Mouse (Mus musculus) c-Kit-positive CD71-positive TER-119-negative erythroid progenitor cells, embryonic 14.5 days (primary cell): ENCODE measurements around the gene Nol12.

ENCODE experiments used
- DNase-seq: peaks from one replicate; pipeline ENCODE4 v3.0.0-alpha.2; 2013; ENCODE audit warnings: low read depth

Nol12 gene

DNA sequence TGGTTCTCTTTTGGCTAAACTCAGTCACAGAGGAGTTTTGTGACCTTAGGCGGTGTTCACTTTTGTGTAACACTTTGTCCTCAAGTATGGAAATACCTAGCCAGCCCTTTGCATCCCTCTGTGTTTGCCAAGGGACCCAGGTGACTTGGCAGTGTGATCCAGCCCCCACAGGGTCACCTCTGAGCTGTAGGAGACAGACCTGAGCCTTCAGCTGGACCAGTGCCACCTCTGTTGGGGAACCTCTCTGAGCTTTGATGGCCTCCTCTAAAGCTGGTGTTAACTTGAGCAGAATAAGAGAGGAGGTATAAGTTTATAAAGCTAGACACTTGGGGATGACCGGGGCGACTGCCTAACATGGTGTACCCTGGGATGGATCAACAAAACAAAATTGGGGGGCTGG, 14.2 kb downstream of the Nol12 start:
- DNase-seq: no peak

DNA sequence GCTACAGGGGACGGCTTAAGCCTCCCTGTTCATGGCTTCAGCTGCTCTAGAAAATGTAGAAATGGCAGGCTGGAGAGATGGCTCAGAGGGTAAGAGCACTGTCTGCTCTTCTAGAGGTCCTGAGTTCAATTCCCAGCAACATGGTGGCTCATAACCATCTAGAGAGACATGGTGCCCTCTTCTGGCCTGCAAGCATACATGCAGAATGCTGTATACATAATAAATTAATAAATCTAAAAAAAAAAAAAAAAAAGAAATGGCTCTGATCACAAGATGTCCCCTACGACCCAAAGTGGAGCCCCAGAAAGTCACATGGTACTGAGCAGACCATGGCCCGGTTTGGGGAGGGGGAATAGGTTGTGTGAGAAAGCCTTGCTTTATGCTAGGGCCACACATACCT, 20.9 kb downstream of the Nol12 start:
- DNase-seq: no peak

DNA sequence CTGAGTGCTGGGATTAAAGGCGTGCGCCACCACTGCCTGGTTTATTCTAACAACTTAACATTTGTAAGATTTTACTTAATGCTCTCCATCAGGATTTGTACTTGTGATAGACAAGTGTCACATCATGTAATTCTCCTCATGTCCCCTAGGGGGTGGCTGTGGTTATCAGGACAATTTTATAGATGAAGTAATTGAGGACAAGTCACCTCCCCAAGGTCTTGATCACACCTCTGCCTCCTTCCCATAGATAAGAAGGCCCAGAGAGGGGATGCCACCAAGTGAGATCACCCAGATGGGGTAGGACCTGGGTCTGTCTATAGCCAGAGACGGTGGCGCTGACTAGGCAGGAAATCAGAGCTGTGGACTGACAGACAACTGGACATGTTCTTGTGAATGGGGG, 21.6 kb downstream of the Nol12 start:
- no peak for DNase-seq

DNA sequence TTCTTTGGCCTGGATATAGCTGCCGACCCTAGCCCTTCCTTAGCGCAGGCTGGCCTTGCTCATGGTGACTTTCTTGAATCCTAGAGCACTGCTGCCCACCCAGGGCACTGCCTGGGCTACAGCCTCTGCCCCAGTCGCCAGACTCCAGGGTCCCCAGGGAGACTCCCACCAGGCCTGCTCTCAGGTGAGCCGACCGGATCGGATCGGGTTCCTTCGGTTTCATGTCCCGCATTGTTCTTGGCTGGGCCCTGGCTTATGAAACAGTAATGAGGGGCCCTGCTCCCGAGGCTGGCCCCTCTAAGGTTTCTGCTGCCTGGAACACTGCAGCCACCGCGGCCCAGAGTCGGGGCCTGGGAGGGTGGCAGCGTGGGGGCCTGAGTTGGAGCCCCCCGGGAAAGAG, 22.3 kb downstream of the Nol12 start:
- DNase-seq: no peak

DNA sequence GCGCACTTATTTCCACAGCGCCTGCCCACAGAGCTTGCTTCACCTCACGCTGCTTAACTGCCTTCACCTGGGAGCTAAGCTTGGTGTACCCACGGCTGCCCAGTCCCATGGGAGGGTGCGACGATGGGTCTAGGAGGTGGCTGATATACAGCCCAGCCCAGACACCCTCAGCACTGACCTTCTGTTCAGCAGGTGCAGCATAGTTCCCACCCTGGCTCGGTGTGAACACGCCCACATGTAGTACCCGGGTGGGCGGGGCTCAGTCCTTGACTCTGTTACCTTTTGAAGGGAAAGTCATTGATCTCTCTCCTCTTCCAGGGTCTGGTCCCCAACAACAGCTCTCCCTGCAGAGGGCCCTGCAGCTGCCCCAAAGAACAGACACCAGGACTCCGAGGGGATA, 24.8 kb downstream of the Nol12 start:
- DNase-seq: no peak

DNA sequence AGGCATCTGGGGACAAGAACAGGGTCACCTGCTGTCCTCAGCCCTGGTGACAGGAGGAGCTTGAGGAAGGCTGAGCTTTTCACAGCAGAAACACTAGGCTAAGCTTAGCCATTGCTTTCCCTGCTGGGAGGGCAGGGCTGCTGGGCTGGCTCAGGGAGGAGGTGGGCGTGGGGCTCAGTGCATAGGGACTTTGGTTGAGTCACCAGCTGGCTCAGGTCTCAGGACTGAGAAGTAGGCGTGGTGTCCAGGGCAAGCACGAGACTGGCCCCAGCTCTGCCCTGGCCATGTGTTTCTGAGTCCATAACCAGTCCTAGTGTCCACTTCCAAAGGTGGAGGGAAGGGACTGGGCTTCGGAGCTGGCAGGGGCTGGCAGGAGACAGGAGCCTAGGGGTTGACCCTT, 25.4 kb downstream of the Nol12 start:
- DNase-seq: no peak

DNA sequence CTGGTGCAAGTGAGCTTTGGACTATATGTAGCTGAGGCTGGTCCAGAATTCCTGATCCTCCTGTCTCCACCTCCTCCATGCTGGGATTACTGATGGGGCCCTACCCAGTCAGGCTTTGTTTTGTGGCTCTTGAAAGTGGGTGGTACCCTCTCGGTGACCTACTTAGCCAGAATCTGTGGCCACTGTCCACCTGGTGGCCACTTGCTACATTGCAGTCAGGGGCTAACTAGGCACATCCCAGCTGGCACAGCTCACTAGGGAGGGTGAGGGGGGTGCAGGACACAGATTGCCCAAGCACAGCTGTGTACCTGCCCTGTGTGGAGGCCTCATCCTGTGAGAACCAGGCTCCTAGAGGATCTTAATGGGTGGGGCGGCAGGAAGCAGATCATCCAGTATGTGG, 28.2 kb downstream of the Nol12 start:
- no peak for DNase-seq

DNA sequence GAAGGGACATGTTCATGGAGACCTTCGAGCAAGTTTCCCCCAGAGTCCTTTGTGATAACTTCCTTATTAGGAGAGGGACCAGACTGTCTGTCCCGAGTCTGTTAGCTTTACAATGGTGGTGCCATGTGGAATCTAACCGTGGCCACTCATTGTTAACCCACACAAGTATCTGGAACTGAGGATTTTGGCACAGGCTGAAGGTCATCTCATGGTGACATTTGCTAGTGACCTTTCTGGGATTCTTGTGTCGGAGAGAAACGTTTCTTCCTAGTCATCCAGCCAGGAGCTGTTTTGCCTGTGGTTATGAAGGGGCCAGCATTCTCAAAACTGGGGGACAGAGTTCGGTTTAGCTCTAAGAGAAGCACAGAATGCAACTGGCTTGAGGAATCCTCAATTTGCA, 36.9 kb downstream of the Nol12 start:
- DNase-seq: no peak

DNA sequence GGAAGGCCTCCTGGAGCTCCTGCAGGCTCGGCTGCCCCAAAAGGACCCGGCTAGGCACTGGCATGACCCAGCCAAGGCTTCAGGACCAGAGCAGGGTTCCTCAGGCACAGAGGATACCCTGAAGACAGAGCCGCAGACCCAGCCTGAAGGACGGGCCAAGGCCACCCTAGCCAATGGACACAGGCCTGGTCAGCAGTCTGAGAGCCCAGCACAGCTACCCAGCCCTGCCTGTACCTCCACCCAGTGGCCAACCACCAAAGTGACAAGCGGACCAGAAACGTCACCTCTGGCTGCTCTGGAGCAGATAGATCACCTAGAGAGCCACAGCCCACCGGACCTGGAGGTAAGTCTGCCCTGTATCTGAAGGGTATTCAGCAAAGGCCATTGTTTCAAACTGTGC, 39.2 kb downstream of the Nol12 start:
- no peak for DNase-seq

DNA sequence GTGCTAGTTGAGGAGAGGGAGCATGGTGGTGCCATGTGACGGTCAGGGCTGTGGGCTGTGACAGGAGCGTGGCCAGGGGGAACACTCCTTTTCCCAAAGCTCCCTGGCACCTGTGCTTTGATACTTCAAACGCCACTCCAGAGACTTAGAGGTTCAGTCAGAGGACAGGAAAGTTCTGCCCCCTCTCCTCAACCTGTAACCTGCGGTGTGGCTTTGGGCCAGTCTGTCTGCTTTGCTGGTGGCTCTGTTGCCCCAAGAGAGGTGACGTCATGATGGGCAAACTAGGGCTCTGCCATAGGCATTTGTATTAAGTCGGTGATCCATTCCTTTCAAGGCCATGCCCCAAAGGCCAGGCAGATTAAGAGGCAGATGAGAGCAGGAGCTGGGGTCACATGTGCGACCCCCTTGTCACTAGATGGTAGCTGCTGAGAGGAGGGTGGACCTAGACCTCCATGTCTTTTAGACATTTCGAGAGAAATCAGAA, 43.0 kb downstream of the Nol12 start:
- no peak for DNase-seq

DNA sequence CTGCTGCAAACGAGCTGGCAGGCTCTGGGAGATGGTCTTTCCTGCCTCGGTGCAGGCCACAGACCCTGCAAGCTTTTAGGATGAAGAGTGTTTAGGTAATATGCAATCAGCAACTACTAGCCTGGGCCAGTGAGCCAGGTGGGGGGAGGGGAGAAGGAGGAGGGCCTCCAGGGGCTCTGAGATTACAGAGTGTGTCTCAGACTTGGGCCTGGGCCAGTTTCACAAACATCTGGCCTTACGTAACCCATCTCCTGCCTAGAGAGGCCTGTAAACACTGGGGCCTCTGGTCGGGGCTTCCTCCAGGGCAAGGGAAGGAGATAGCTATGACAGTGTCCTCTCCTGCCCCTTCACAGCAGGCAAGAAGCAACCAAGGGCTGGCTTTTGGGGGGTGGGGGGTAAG, 44.1 kb downstream of the Nol12 start:
- DNase-seq: no peak

DNA sequence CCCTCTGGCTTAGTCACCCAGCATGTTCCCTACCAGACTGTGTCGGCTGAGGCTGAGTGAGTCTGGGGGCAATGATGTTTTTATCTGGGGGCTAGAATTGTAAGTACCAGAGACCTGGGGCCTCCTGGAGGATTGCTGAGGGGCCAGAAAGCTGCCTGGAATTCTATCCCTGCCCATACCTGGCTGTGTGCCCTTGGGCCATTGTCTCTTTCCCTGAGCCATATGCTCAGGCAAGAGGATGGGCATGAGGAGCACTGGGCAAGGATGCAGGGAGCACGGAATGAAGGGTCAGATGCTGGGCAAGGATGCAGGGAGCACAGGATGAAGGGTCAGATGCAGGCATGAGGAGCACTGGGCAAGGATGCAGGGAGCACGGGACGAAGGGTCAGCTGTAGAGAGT, 45.4 kb downstream of the Nol12 start:
- no peak for DNase-seq

DNA sequence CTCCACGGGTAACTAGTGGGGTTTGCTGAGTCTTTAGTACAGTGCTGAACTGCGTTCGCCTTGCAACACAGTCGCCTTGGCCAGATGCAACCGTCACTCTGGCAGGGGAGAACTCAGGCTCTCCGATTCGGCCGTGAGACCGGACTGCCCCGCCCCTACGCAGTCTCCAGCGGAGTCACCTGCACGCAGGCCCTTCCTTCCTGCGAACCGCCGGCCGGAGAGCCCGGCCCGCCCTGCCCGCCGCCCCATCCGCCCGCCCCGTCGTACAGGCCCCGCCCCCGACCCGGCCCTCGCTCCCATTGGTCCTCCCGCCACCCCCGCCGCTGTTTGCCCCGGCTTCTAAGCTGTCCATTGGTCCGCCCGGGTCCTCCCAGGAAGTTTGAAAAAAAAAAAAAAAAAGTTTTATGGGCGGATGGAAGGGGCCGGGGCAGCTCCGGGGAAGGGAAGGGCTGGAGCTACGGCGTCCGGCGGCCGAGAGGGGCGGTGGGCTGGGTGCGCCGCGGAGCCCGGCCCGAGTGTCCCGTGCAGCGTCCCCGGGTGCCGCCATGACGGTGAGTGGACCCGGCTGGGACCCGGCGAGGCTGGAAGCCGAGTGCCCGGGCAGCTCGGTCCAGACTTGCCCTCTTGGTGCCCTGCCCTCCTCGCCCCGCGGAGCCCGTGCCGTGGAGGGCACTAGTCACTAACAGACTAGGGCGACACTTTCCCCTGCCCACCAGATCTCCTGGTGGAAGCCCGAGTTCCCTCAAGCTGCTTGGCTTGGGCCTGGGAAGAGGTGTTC, 48.1 kb downstream of the Nol12 start:
- DNase-seq: peak; percentile 82

DNA sequence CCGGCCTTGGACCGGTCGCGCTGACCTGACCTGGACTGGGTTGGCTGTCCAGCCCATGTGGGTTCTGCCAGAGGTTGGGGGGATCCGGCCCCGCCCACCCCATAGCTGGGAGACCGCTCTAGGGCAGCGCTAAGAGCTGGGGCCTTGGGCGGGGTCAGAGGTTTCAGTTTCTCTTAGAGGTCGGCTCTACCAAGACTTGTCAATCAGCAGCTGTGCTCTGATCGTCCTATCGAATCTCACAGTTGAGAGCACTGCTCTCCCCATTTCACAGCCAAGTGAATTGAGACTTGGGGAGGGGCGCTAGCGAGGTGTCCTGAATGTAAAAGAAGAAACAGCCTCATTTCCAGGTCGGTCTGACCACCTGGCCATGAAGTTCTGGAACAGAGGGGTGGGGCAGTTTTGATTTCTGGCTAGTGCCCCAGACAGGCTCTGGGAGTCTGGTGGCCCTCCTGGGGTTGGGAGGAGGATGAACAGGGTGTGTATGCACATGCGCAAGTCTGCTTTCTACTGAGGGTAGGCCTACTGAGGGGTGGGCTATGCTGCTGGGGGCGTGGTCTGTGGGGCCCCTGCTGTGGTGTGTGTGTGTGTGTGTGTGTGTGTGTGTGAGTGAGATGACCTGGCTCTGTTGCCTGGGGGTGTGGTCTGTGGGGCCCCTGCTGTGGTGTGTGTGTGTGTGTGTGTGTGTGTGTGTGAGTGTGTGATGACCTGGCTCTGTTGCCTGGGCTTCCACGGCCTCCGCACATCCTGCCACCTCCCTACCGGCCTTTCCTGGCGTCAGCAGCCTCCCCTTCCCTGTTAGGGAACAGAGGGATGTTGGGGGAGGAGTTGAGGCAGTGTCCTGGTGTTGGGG, 48.9 kb downstream of the Nol12 start:
- DNase-seq: peak; percentile 72

DNA sequence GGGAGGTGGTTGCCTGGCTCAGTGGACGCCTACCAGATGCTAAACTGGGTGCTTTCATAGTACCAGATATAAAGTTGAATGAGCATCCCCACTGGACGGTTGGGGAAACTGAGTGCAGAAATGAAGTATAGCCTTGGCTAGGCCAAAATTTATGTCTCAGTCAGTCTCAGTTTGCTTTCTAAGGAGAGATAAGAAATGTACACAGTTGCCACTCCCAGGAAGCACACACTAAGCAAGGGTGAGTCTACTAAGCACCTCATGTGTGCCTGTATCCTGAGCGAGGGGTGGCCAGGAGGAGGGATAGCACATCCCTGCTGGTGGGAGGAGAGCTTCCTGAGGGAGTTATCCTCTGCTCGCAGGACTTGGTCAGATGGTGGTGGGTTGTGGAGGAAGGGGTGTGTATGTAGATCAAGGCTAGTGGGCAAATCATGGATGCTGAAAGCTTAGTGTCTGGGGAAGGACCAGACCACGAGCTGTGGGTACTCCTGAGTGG, 49.6 kb downstream of the Nol12 start:
- no peak for DNase-seq

DNA sequence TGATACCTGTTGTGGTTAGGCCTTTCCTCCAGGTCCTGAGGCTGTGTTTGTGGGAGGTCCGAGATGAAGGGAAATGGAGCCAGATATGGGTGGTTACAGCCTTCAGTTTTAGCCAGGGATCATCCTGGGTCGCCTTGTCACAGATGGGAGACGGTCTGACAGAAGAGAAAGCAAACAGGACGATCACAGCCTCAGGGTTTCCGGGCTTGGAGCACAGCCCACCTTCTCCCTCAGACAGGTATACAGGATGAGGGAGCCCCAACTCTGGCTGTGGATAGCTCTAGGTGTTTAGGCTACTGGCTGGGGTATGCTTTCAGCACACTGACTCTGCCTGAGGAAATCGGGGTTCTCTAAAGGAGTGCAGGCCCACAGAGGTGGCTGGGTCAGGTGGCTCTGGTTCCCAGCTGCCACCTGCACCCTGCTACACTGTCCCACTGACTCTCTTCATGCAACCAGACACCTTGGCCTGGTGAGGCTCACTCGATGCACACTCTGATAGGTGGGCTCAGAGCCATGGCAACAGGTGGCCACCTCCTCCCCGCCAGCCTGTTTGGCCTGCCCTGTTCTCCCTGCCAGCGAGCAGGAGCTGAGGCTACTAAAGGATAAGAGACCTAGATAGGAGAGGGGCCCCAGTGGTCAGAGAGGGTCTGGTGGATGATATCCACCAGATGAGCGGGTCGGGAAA, 51.9 kb downstream of the Nol12 start:
- no peak for DNase-seq

DNA sequence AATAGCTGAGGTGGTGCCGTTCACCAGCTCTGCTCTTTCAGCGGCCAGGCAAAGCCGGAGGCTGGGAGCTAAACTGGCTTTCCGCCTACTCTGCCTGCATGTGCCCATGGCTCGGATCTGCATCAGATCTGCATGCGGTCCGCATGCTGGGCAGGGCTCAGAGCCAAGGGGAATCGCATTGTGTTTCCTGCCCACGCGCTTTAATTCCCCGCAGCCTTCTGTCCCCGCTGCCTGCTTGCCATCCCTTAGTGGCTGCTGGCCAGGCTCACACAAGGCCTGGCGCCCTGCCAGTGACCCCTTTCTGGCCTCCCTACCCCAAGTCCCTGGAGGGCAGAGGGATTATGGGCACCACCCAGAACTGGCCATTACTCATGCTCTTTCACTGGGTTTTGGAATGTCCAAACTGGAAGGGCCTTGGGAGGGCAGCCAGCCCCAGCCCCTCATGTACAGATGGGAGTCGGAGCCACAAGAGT, 53.8 kb downstream of the Nol12 start:
- no peak for DNase-seq

DNA sequence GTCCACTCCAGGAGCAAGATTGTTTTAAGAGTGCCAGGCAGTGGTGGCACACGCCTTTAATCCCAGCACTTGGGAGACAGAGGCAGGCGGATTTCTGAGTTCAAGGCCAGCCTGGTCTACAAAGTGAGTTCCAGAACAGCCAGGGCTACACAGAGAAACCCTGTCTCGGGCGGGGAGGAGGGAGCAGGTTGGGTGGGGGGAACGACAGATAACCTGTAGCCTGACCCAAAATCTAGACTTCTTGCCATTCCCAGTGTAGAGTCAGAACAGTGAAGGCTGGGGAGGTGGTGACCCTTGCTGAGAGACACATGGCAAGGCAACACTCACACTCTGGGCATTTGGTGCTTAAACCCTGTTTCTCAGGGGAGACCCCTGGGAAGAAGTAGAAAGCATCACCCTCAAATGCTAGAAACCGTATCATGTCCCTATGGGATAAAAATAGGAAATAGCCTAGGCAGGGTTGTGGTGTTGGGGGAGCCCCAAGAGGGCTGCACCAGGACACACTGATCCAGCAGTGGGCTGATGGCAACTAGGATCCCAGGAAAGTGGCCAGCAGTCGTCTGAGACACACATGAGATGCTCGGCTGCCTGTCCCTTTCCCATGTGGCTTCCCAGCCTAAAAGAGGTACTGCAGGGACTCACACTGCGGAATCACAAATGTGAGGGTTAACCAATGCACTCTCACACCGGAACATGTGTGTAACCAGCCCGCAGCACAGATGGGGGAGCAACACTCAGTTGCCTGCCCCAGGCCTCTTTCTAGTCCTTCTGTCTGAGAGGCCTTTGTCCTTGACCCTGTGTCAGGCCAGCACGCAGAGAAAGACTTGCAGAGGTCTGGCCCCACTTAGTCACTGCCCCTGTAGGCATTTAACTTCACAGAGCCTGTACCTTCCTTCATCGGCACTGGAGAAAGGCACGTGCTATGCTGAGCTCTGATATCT, 54.7 kb downstream of the Nol12 start:
- DNase-seq: no peak

DNA sequence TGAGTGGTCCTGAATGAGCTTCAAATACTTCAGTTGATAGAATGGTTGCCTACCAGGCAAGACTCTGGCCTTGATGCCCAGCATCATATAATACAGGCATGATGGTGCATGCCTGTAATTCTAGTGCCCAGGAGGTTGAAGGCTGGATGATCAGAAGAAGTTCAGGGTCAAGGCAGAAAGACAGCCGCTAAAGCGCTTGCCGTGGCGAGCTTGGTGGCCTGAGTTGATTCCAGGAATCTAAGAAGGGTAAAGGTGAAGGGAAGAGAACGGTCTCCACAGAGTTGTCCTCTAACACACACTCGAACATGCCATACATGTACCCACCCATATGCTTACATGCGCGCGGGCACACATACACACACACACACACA, 55.3 kb downstream of the Nol12 start:
- no peak for DNase-seq

DNA sequence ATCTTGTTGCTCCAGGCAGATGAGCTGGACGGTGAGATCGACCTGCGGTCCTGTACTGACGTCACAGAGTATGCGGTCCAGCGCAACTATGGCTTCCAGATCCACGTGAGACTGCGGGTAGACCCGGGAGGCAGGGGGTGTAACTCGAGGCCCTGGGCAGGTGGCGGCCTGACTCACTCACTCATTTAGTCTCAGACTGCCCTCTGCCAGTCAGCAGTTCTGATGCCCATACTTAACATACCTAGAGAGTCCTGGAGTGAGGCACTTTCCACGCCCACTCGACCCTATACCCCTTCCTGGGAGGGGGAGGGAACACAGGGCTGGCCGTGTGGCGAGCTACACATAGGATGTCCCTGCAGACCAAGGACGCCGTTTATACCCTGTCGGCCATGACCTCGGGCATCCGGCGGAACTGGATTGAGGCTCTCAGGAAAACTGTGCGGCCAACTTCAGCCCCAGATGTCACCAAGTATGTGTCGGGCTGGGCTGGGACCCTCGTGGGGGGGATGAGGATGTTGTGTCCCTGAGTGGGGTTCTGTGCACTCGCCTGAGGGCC, 56.3 kb downstream of the Nol12 start:
- no peak for DNase-seq

DNA sequence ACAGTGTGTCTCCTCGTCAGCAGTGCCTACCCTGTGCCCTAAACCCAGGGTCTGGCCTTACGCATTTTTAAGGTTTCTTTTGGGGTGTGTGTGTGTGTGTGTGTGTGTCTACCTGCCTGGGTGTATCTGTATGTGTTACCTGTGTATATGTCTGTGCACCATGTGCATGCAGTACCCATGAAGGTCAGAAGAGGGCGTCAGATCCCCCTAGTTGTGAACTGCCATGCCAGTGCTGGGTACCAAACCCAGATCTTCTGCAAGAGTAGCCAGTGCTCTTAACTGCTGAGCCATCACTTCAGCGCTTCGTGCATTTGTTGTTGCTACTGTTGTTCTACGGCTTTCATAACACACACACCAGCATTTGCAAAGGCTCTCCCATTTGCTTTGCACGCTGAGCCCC, 57.5 kb downstream of the Nol12 start:
- no peak for DNase-seq
